Mouse (Mus musculus) neural tube, embryonic 12.5 days (tissue): ENCODE measurements around the gene Slc17a1. TPM values are rescaled to one million over a fixed set of nuclear protein-coding genes. Genes with fewer than 3 reads are reported as not detected.

ENCODE experiments used
- ATAC-seq: fragments of 200-750 bp; cut with Nextera tagmentation; 2 replicates; pipeline ENCODE4 v1.8.0; 2017; ENCODE audit warnings: low read depth, mild to moderate bottlenecking, moderate TSS enrichment, moderate library complexity; ENCODE audit not compliant: low FRiP score
- H3K27ac ChIP-seq: fragments of 300-500 bp; sonication (generic); 2 replicates; pipeline ENCODE4 v1.5.1; 2016
- H3K27me3 ChIP-seq: fragments of 300-500 bp; sonication (generic); replicated peaks from 2 replicates; pipeline ENCODE4 v1.6.1; 2016; ENCODE audit warnings: mild to moderate bottlenecking
- H3K36me3 ChIP-seq: fragments of 300-500 bp; sonication (generic); 2 replicates; pipeline ENCODE4 v1.6.1; 2016; ENCODE audit warnings: mild to moderate bottlenecking
- H3K4me1 ChIP-seq: fragments of 300-500 bp; sonication (generic); 2 replicates; pipeline ENCODE4 v1.6.1; 2016
- H3K4me2 ChIP-seq: fragments of 300-500 bp; sonication (generic); replicated peaks from 2 replicates; pipeline ENCODE4 v1.6.1; 2016; ENCODE audit warnings: mild to moderate bottlenecking
- H3K4me3 ChIP-seq: fragments of 300-500 bp; sonication (generic); 2 replicates; pipeline ENCODE4 v1.5.1; 2016
- H3K9ac ChIP-seq: fragments of 300-500 bp; sonication (generic); 2 replicates; pipeline ENCODE4 v1.6.1; 2016; ENCODE audit warnings: mild to moderate bottlenecking
- H3K9me3 ChIP-seq: fragments of 300-500 bp; sonication (generic); 2 replicates; pipeline ENCODE4 v1.6.1; 2016; ENCODE audit warnings: mild to moderate bottlenecking
- WGBS: fragments of 180-500 bp; shearing (Covaris S2); methylation state at CpG from one replicate; pipeline ENCODE4 v1.1.7; 2016; 5-methylcytosine and 5-hydroxymethylcytosine counted together
- polyA plus RNA-seq: library from polyadenylated mRNA; unstranded; fragments of >200 nt; fragmentation: Nextera tagmentation; extraction: Ambion mirVana; gene quantifications from 2 replicates; pipeline ENCODE4 v1.2.1, GENCODE M21; 2016

Slc17a1 gene
- polyA plus RNA-seq: not detected in 2 replicates

DNA sequence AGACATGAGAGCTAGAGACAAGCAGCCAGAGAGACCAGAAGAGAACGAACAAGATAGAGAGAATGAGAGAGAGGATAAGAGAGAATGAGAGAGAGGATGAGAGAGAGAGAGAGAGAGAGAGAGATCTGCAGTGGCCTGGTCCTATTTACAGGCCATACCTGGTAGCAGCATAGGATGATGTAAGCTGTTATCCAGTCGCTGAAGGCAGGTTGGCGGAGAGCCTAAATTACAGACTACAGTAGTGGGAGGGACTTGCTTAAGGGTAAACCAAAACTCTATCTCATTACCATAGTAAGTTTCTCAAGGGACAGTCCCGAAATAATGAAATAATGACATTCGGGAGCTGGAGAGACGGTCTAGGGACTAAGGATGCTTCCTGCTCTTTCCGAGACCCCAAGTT lies at the start of gene Slc17a1:
Gene Slc17a1 (plus strand): TSS at position 346 of the 400 bp plus-strand sequence.
- no peak within 1 kb of the TSS for H3K27ac ChIP-seq
- H3K9ac ChIP-seq: no peak within 1 kb of the TSS
- H3K27me3 ChIP-seq: no peaks in the 10 kb centered on the region
- H3K4me1 ChIP-seq: no peaks in the 10 kb centered on the region
- no peak within 1 kb of the TSS for H3K4me2 ChIP-seq
- no peaks in the 10 kb centered on the region for H3K36me3 ChIP-seq
- WGBS: 91% methylated on average over 7 of the region's 7 CpGs
- no peaks in the 10 kb centered on the region for H3K9me3 ChIP-seq
- H3K4me3 ChIP-seq: no peak within 1 kb of the TSS
- ATAC-seq: no peak

GRCm38 (mm10) chr13:23820179-23820940 lies 47.2 kb upstream of the Slc17a1 start:
- H3K27ac ChIP-seq: no peak overlapping the region
- H3K36me3 ChIP-seq: no peaks in the 10 kb centered on the region
- 78% methylated on average over 4 of the region's 4 CpGs for WGBS
- H3K9me3 ChIP-seq: no peaks in the 10 kb centered on the region
- no peak overlapping the region for H3K9ac ChIP-seq
- no peaks in the 10 kb centered on the region for H3K27me3 ChIP-seq
- no peaks in the 10 kb centered on the region for H3K4me1 ChIP-seq
- no peak overlapping the region for H3K4me3 ChIP-seq
- no peak overlapping the region for H3K4me2 ChIP-seq
- ATAC-seq: no peak

GRCm38 (mm10) chr13:23822213-23822612 lies 45.3 kb upstream of the Slc17a1 start:
- Histone ChIP-seq H3K27ac (no peak overlapping the region), H3K4me1 (no peaks in the 10 kb centered on the region), H3K36me3 (no peaks in the 10 kb centered on the region), H3K4me3 (no peak overlapping the region), H3K4me2 (no peak overlapping the region), H3K27me3 (no peaks in the 10 kb centered on the region), H3K9me3 (no peaks in the 10 kb centered on the region), H3K9ac (no peak overlapping the region)
- WGBS: 90% methylated on average over 3 of the region's 3 CpGs
- ATAC-seq: no peak

DNA sequence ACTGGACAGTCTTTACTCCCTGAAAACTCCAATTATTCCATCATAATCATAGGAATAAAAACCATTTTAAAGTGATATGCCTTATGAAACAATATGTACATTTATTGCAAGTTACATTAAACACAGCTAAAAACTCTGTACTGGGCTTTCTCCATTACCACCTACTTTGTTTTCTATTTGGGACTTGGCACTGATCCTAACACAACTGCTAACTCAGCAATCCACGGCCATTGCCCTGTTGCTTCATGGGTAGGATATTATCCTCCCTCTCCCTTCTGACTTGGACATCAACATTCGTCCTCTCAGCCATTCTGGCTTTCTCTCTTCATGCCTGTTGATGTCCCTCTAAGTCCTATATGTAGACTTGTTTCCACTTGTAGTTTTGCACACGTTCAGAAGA lies 40.9 kb upstream of the Slc17a1 start:
- Histone ChIP-seq H3K27ac (no peak overlapping the region), H3K4me1 (no peaks in the 10 kb centered on the region), H3K9me3 (no peaks in the 10 kb centered on the region), H3K9ac (no peak overlapping the region), H3K36me3 (no peaks in the 10 kb centered on the region), H3K27me3 (no peaks in the 10 kb centered on the region), H3K4me3 (no peak overlapping the region), H3K4me2 (no peak overlapping the region)
- ATAC-seq: no peak
- 78% methylated on average over 3 of the region's 3 CpGs for WGBS

GRCm38 (mm10) chr13:23833053-23833452 lies 34.5 kb upstream of the Slc17a1 start:
- Histone ChIP-seq H3K9me3 (no peaks in the 10 kb centered on the region), H3K4me3 (no peak overlapping the region), H3K27me3 (no peaks in the 10 kb centered on the region), H3K4me1 (no peaks in the 10 kb centered on the region), H3K27ac (no peak overlapping the region), H3K9ac (no peak overlapping the region), H3K36me3 (no peaks in the 10 kb centered on the region), H3K4me2 (no peak overlapping the region)
- WGBS: 12% methylated on average over 6 of the region's 6 CpGs
- no peak for ATAC-seq

DNA sequence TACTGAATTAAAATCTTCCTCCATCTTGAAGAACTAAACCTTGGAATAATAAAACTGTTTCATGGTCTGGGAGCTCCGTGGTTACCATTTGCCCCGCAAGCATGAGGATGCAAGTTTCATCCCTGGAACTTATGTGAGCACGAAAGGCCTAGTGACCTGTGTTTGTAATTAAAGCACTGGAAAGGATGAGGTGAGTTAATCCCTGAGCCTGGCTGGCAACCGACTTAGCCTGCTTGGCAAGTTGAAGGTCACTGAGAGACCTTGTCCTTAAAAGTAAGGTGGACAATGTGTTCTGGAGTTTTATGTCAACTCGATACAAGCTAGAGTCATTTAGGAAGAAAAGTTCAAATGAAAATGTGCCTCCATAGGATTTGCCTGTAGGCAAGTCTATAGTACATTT lies 32.7 kb upstream of the Slc17a1 start:
- no peak overlapping the region for H3K9ac ChIP-seq
- no peaks in the 10 kb centered on the region for H3K27me3 ChIP-seq
- no peak overlapping the region for H3K27ac ChIP-seq
- ATAC-seq: no peak
- no peak overlapping the region for H3K4me2 ChIP-seq
- no peak overlapping the region for H3K4me3 ChIP-seq
- H3K4me1 ChIP-seq: no peaks in the 10 kb centered on the region
- WGBS: 89% methylated on average over 5 of the region's 5 CpGs
- H3K9me3 ChIP-seq: no peaks in the 10 kb centered on the region
- no peaks in the 10 kb centered on the region for H3K36me3 ChIP-seq

- ATAC-seq: no peak
- H3K27ac ChIP-seq: no peak overlapping the region
- H3K4me1 ChIP-seq: no peaks in the 10 kb centered on the region
- H3K4me3 ChIP-seq: no peak overlapping the region
- H3K27me3 ChIP-seq: no peaks in the 10 kb centered on the region
- 98% methylated on average over 5 of the region's 5 CpGs for WGBS
- H3K36me3 ChIP-seq: no peaks in the 10 kb centered on the region
- no peaks in the 10 kb centered on the region for H3K9me3 ChIP-seq
- H3K9ac ChIP-seq: no peak overlapping the region
- H3K4me2 ChIP-seq: no peak overlapping the region
These were observed 30.9 kb upstream of the Slc17a1 start for GRCm38 (mm10) chr13:23836630-23837029.

DNA sequence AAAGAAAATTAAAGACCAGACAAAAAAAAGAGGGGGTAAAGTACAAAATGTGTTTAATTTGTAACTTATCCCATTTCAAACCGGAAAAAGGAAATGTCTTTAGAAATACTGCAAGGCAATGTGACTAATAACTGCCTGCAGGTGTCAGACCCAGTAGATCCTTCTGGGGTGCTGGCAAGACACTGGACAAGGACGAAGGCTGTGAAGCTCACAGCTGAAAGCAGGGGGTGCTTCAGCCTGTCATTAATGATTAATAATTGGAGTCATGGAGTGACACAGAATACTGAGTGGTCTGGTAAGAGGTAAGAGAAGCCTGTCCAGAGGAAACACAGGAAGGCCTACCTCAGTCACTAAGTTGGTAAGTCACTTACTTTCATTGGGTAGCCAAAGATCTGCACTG lies 28.2 kb upstream of the Slc17a1 start, which contains the start of gene Slc17a3:
Gene Slc17a3 (plus strand): TSS at position 127 of the 400 bp plus-strand sequence.
- H3K4me2 ChIP-seq: no peak within 1 kb of the TSS
- H3K4me3 ChIP-seq: no peak within 1 kb of the TSS
- no peaks in the 10 kb centered on the region for H3K36me3 ChIP-seq
- 90% methylated on average over 2 of the region's 2 CpGs for WGBS
- no peak within 1 kb of the TSS for H3K9ac ChIP-seq
- H3K4me1 ChIP-seq: no peaks in the 10 kb centered on the region
- H3K27ac ChIP-seq: no peak within 1 kb of the TSS
- no peak for ATAC-seq
- no peaks in the 10 kb centered on the region for H3K9me3 ChIP-seq
- no peaks in the 10 kb centered on the region for H3K27me3 ChIP-seq

GRCm38 (mm10) chr13:23845851-23846250 lies 21.7 kb upstream of the Slc17a1 start:
- H3K4me1 ChIP-seq: no peaks in the 10 kb centered on the region
- no peaks in the 10 kb centered on the region for H3K9me3 ChIP-seq
- ATAC-seq: no peak
- WGBS: 88% methylated on average over 4 of the region's 4 CpGs
- H3K27me3 ChIP-seq: no peaks in the 10 kb centered on the region
- no peak overlapping the region for H3K27ac ChIP-seq
- no peak overlapping the region for H3K9ac ChIP-seq
- no peaks in the 10 kb centered on the region for H3K36me3 ChIP-seq
- no peak overlapping the region for H3K4me2 ChIP-seq
- no peak overlapping the region for H3K4me3 ChIP-seq

DNA sequence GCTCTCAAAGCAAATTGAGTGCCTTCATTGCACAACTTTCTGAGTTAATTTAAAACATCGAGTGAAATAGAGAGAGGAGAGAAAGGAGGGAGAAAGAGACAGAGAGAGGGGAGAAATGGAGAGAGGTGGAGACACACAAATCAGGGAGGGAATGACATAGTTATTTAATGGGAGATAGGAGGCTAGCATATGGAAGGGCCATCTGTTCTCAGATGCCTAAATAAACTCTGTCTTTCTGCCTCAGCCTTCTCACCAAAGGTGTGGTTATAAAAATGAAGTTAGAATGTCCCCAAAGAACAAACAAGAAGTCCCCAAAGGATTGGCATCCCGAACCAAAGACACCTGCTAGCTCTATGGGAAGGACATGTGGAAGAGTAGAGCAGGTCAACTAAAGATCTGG lies 18.3 kb upstream of the Slc17a1 start:
- H3K9ac ChIP-seq: no peak overlapping the region
- WGBS: 87% methylated on average over 2 of the region's 2 CpGs
- H3K27ac ChIP-seq: no peak overlapping the region
- no peaks in the 10 kb centered on the region for H3K27me3 ChIP-seq
- no peaks in the 10 kb centered on the region for H3K4me1 ChIP-seq
- no peak for ATAC-seq
- no peak overlapping the region for H3K4me3 ChIP-seq
- H3K9me3 ChIP-seq: no peaks in the 10 kb centered on the region
- H3K36me3 ChIP-seq: no peaks in the 10 kb centered on the region
- H3K4me2 ChIP-seq: no peak overlapping the region

- ATAC-seq: no peak
- H3K36me3 ChIP-seq: no peaks in the 10 kb centered on the region
- H3K9me3 ChIP-seq: no peaks in the 10 kb centered on the region
- WGBS: 74% methylated on average over 3 of the region's 3 CpGs
- no peak overlapping the region for H3K9ac ChIP-seq
- no peak overlapping the region for H3K27ac ChIP-seq
- H3K4me2 ChIP-seq: no peak overlapping the region
- no peak overlapping the region for H3K4me3 ChIP-seq
- H3K4me1 ChIP-seq: no peaks in the 10 kb centered on the region
- no peaks in the 10 kb centered on the region for H3K27me3 ChIP-seq
These were observed 11.1 kb upstream of the Slc17a1 start for GRCm38 (mm10) chr13:23856401-23856800.

DNA sequence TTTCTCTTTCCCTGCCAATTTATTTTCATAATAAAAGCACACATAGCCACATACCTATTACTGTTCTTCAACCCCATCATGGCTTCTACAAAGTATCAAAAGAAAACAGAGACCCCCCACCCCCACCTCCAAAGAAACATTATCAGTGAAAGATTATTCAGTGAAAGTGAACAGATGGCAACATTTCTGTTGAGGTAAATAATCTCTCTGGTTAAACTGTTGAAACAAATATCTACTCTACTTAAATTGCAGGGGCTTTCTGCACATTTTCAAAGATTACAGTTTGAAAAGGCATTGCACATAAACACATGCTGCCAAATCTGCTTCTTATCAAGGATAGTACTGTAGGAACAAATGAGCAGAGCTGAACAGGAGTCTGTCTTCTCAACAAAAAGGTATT lies 5.7 kb upstream of the Slc17a1 start:
- no peak overlapping the region for H3K9ac ChIP-seq
- H3K9me3 ChIP-seq: no peaks in the 10 kb centered on the region
- H3K4me1 ChIP-seq: no peaks in the 10 kb centered on the region
- H3K27ac ChIP-seq: no peak overlapping the region
- H3K4me3 ChIP-seq: no peak overlapping the region
- H3K4me2 ChIP-seq: no peak overlapping the region
- no peaks in the 10 kb centered on the region for H3K27me3 ChIP-seq
- H3K36me3 ChIP-seq: no peaks in the 10 kb centered on the region
- ATAC-seq: no peak

GRCm38 (mm10) chr13:23864711-23865110 lies 2.8 kb upstream of the Slc17a1 start:
- H3K27me3 ChIP-seq: no peaks in the 10 kb centered on the region
- WGBS: 90% methylated on average over 9 of the region's 9 CpGs
- ATAC-seq: no peak
- H3K27ac ChIP-seq: no peak overlapping the region
- no peak overlapping the region for H3K9ac ChIP-seq
- no peak overlapping the region for H3K4me2 ChIP-seq
- no peaks in the 10 kb centered on the region for H3K36me3 ChIP-seq
- no peaks in the 10 kb centered on the region for H3K9me3 ChIP-seq
- no peak overlapping the region for H3K4me3 ChIP-seq
- H3K4me1 ChIP-seq: no peaks in the 10 kb centered on the region
